Mouse (Mus musculus) stomach, embryonic 16.5 days (tissue): ENCODE measurements around the gene Ccnj. TPM values are rescaled to one million over a fixed set of nuclear protein-coding genes. Genes with fewer than 3 reads are reported as not detected.

Experiments
- ATAC-seq: fragments of 200-750 bp; cut with Nextera tagmentation; 2 replicates; pipeline ENCODE4 v1.8.0; 2017; ENCODE audit warnings: moderate number of reproducible peaks, moderate TSS enrichment; ENCODE audit not compliant: insufficient read depth, low FRiP score
- H3K27ac ChIP-seq: fragments of 300-500 bp; sonication (generic); 2 replicates; pipeline ENCODE4 v1.5.1; 2014; ENCODE audit warnings: low read length
- H3K27me3 ChIP-seq: fragments of 300-500 bp; sonication (generic); 2 replicates; pipeline ENCODE4 v1.6.1; 2014; ENCODE audit warnings: low read length, control low read depth, mixed read lengths; ENCODE audit not compliant: control insufficient read depth, insufficient read depth
- H3K36me3 ChIP-seq: fragments of 300-500 bp; sonication (generic); 2 replicates; pipeline ENCODE4 v1.6.1; 2014; ENCODE audit warnings: low read length; ENCODE audit not compliant: control insufficient read depth, insufficient read depth
- H3K4me1 ChIP-seq: fragments of 300-500 bp; sonication (generic); 2 replicates; pipeline ENCODE4 v1.6.1; 2014; ENCODE audit warnings: low read length, control low read depth, mixed read lengths; ENCODE audit not compliant: control insufficient read depth, insufficient read depth
- H3K4me2 ChIP-seq: fragments of 300-500 bp; sonication (generic); 2 replicates; pipeline ENCODE4 v1.6.1; 2014; ENCODE audit warnings: low read depth, low read length, mixed read lengths
- H3K4me3 ChIP-seq: fragments of 300-500 bp; sonication (generic); replicated peaks from 2 replicates; pipeline ENCODE4 v1.5.1; 2014; ENCODE audit warnings: mild to moderate bottlenecking, low read length
- H3K9ac ChIP-seq: fragments of 300-500 bp; sonication (generic); 2 replicates; pipeline ENCODE4 v1.6.1; 2014; ENCODE audit warnings: low read length
- H3K9me3 ChIP-seq: fragments of 300-500 bp; sonication (generic); replicated peaks from 2 replicates; pipeline ENCODE4 v1.6.1; 2016; ENCODE audit warnings: low read length, control low read depth; ENCODE audit not compliant: control insufficient read depth
- WGBS: fragments of 180-500 bp; shearing (Covaris S2); extraction: QIAGEN DNeasy Blood & Tissue Kit; methylation state at CpG from one replicate; pipeline ENCODE4 v1.1.7; 2014; 5-methylcytosine and 5-hydroxymethylcytosine counted together
- polyA plus RNA-seq: library from polyadenylated mRNA; unstranded; fragments of >200 nt; fragmentation: Nextera tagmentation; extraction: Ambion mirVana; gene quantifications from 2 replicates; pipeline ENCODE4 v1.2.1, GENCODE M21; 2015

Gene Ccnj
- 6.3 and 7.1 TPM in 2 replicates for polyA plus RNA-seq

GRCm38 (mm10) chr19:40830703-40831415 is at the start of gene Ccnj:
TSS of gene Ccnj (plus strand) at chr19:40831279.
- Histone ChIP-seq H3K9me3 (no peaks in the 10 kb centered on the region), H3K27me3 (no peaks in the 10 kb centered on the region), H3K27ac (peak within 1 kb of the TSS; percentile 88), H3K4me1 (peaks cover 12% of the 10 kb centered on the region), H3K36me3 (no peaks in the 10 kb centered on the region), H3K9ac (peak within 1 kb of the TSS; percentile 96), H3K4me3 (peak within 1 kb of the TSS; percentile 87), H3K4me2 (peak within 1 kb of the TSS; percentile 86)
- peak; percentile 98 for ATAC-seq
- under 1% methylated on average over 71 of the region's 71 CpGs for WGBS

- Histone ChIP-seq H3K27me3 (no peaks in the 10 kb centered on the region), H3K9me3 (no peaks in the 10 kb centered on the region), H3K9ac (no peak overlapping the region), H3K4me2 (no peak overlapping the region), H3K27ac (no peak overlapping the region), H3K4me1 (no peaks in the 10 kb centered on the region), H3K4me3 (no peak overlapping the region), H3K36me3 (no peaks in the 10 kb centered on the region)
- ATAC-seq = no peak
- WGBS = 61% methylated on average over 15 of the region's 15 CpGs
Observed at GRCm38 (mm10) chr19:40788004-40788714, 42.9 kb upstream of the Ccnj start.

- WGBS = 65% methylated on average over 2 of the region's 2 CpGs
- H3K36me3 ChIP-seq = no peaks in the 10 kb centered on the region
- no peak overlapping the region for H3K9ac ChIP-seq
- H3K27me3 ChIP-seq = no peaks in the 10 kb centered on the region
- no peak for ATAC-seq
- no peak overlapping the region for H3K27ac ChIP-seq
- no peak overlapping the region for H3K4me2 ChIP-seq
- no peaks in the 10 kb centered on the region for H3K9me3 ChIP-seq
- H3K4me3 ChIP-seq = no peak overlapping the region
- H3K4me1 ChIP-seq = no peaks in the 10 kb centered on the region
Observed at GRCm38 (mm10) chr19:40788715-40789084, 42.4 kb upstream of the Ccnj start.

- Histone ChIP-seq H3K4me2 (no peak overlapping the region), H3K27ac (no peak overlapping the region), H3K9me3 (no peaks in the 10 kb centered on the region), H3K27me3 (no peaks in the 10 kb centered on the region), H3K4me1 (no peaks in the 10 kb centered on the region), H3K36me3 (no peaks in the 10 kb centered on the region), H3K9ac (no peak overlapping the region), H3K4me3 (no peak overlapping the region)
- ATAC-seq = no peak
- WGBS = 30% methylated on average over 7 of the region's 7 CpGs
Observed at GRCm38 (mm10) chr19:40805176-40805737, 25.8 kb upstream of the Ccnj start.

- Histone ChIP-seq H3K9me3 (no peaks in the 10 kb centered on the region), H3K4me2 (no peak overlapping the region), H3K9ac (no peak overlapping the region), H3K4me3 (no peak overlapping the region), H3K27me3 (no peaks in the 10 kb centered on the region), H3K27ac (no peak overlapping the region), H3K36me3 (no peaks in the 10 kb centered on the region), H3K4me1 (no peaks in the 10 kb centered on the region)
- WGBS = 74% methylated on average over 7 of the region's 7 CpGs
- no peak for ATAC-seq
Observed at GRCm38 (mm10) chr19:40809858-40810257, 21.2 kb upstream of the Ccnj start.

GRCm38 (mm10) chr19:40811840-40812239 is 19.2 kb upstream of the Ccnj start:
- WGBS = 62% methylated on average over 4 of the region's 4 CpGs
- Histone ChIP-seq H3K27me3 (no peaks in the 10 kb centered on the region), H3K36me3 (no peaks in the 10 kb centered on the region), H3K9me3 (no peaks in the 10 kb centered on the region), H3K9ac (no peak overlapping the region), H3K4me2 (no peak overlapping the region), H3K4me1 (no peaks in the 10 kb centered on the region), H3K27ac (no peak overlapping the region), H3K4me3 (no peak overlapping the region)
- ATAC-seq = no peak

- H3K4me2 ChIP-seq = no peak overlapping the region
- no peaks in the 10 kb centered on the region for H3K4me1 ChIP-seq
- H3K27ac ChIP-seq = no peak overlapping the region
- WGBS = 67% methylated on average over 3 of the region's 3 CpGs
- H3K9me3 ChIP-seq = no peaks in the 10 kb centered on the region
- no peak overlapping the region for H3K4me3 ChIP-seq
- H3K36me3 ChIP-seq = no peaks in the 10 kb centered on the region
- H3K27me3 ChIP-seq = no peaks in the 10 kb centered on the region
- no peak overlapping the region for H3K9ac ChIP-seq
- no peak for ATAC-seq
Observed at GRCm38 (mm10) chr19:40812778-40813177, 18.3 kb upstream of the Ccnj start.

- H3K4me2 ChIP-seq = no peak overlapping the region
- H3K9ac ChIP-seq = no peak overlapping the region
- no peaks in the 10 kb centered on the region for H3K9me3 ChIP-seq
- H3K4me3 ChIP-seq = no peak overlapping the region
- no peak overlapping the region for H3K27ac ChIP-seq
- no peaks in the 10 kb centered on the region for H3K4me1 ChIP-seq
- ATAC-seq = 0 out of 2 replicates have a peak, but pooled peaks have one; percentile 53
- 72% methylated on average over 14 of the region's 14 CpGs for WGBS
- no peaks in the 10 kb centered on the region for H3K27me3 ChIP-seq
- no peaks in the 10 kb centered on the region for H3K36me3 ChIP-seq
Observed at GRCm38 (mm10) chr19:40813385-40813784, 17.7 kb upstream of the Ccnj start.

- H3K4me1 ChIP-seq = no peaks in the 10 kb centered on the region
- 55% methylated on average over 7 of the region's 7 CpGs for WGBS
Observed at GRCm38 (mm10) chr19:40815645-40816183, 15.4 kb upstream of the Ccnj start.

More at GRCm38 (mm10) chr19:40815645-40816183, 15.4 kb upstream of the Ccnj start:
- no peak overlapping the region for H3K9ac ChIP-seq
- H3K9me3 ChIP-seq = no peaks in the 10 kb centered on the region
- no peaks in the 10 kb centered on the region for H3K27me3 ChIP-seq
- no peak overlapping the region for H3K4me3 ChIP-seq
- no peaks in the 10 kb centered on the region for H3K36me3 ChIP-seq
- no peak overlapping the region for H3K27ac ChIP-seq
- H3K4me2 ChIP-seq = no peak overlapping the region
- ATAC-seq = no peak
